Mouse (Mus musculus) midbrain, embryonic 11.5 days (tissue): ENCODE results near the gene Rhof. TPM values are rescaled to one million over a fixed set of nuclear protein-coding genes. Genes with fewer than 3 reads are reported as not detected.

Experiments used
- ATAC-seq: fragments of 200-750 bp; cut with Nextera tagmentation; 2 replicates; pipeline ENCODE4 v1.8.0; 2017; ENCODE audit warnings: moderate TSS enrichment, moderate library complexity; ENCODE audit not compliant: low FRiP score
- DNase-seq: peaks from one replicate; pipeline ENCODE4 v3.0.0; 2015; ENCODE audit warnings: low spot score; ENCODE audit errors: missing footprints
- H3K27ac ChIP-seq: fragments of 300-500 bp; sonication (generic); 2 replicates; pipeline ENCODE4 v1.5.1; 2014; ENCODE audit warnings: low read depth, low read length
- H3K27me3 ChIP-seq: fragments of 300-500 bp; sonication (generic); 2 replicates; pipeline ENCODE4 v1.6.1; 2014; ENCODE audit warnings: mild to moderate bottlenecking, low read length, moderate library complexity, mixed read lengths; ENCODE audit not compliant: control insufficient read depth, insufficient read depth
- H3K36me3 ChIP-seq: fragments of 300-500 bp; sonication (generic); 2 replicates; pipeline ENCODE4 v1.6.1; 2014; ENCODE audit warnings: mild to moderate bottlenecking, low read length, moderate library complexity, mixed read lengths; ENCODE audit not compliant: control insufficient read depth, insufficient read depth
- H3K4me1 ChIP-seq: fragments of 300-500 bp; sonication (generic); 2 replicates; pipeline ENCODE4 v1.6.1; 2014; ENCODE audit warnings: low read length; ENCODE audit not compliant: control insufficient read depth, insufficient read depth
- H3K4me2 ChIP-seq: fragments of 300-500 bp; sonication (generic); 2 replicates; pipeline ENCODE4 v1.6.1; 2014; ENCODE audit warnings: mild to moderate bottlenecking, moderate library complexity
- H3K4me3 ChIP-seq: fragments of 300-500 bp; sonication (generic); 2 replicates; pipeline ENCODE4 v1.5.1; 2014; ENCODE audit warnings: low read depth, low read length
- H3K9ac ChIP-seq: fragments of 300-500 bp; sonication (generic); 2 replicates; pipeline ENCODE4 v1.6.1; 2014; ENCODE audit warnings: low read length
- H3K9me3 ChIP-seq: fragments of 300-500 bp; sonication (generic); 2 replicates; pipeline ENCODE4 v1.6.1; 2016; ENCODE audit warnings: low read length; ENCODE audit not compliant: control insufficient read depth
- whole genome bisulfite sequencing: fragments of 180-500 bp; shearing (Covaris S2); extraction: QIAGEN DNeasy Blood & Tissue Kit; methylation state at CpG from one replicate; pipeline ENCODE4 v1.1.7; 2014; 5-methylcytosine and 5-hydroxymethylcytosine counted together
- polyA plus RNA-seq: library from polyadenylated mRNA; unstranded; fragments of >200 nt; fragmentation: Nextera tagmentation; extraction: Ambion mirVana; gene quantifications from 2 replicates; pipeline ENCODE4 v1.2.1, GENCODE M21; 2014

Gene Rhof
- polyA plus RNA-seq, 1 experiment from 2014 or later, result 1.6 TPM

DNA sequence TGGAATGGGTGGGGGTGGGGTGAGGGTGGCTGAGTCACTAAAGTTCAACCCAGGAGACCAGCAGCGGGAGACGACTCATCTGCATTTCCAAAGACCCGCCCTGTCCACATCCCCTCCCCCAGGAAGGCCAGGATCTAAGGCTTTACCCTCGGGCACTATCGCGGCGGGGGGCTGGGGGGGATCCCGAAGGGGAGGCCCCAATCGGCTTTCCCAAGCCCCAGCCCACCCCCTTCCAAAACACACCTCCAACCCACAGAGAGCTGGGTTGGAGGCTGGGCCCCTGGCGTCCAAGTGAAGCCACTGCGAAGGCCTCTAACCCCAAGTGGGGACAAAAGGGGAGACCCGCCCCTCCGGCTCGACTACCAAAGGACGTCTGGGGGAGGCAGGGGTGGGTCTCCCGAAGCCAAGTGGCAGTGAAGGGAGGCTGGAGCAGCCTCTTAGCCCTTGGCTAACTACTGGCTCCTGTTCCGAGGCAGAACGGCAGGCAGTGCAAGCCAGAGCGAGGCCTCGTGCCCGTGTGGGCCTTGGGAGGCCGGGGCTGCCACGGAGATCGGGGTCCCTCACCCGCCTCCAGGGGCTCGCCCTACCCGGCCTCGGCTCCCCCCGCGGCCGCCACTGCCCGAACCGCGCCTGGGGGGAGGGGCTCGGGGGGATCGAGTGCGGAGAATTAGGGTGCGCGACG, 5.9 kb upstream of the Rhof start:
- no peaks in the 10 kb centered on the region for H3K9me3 ChIP-seq
- peak; percentile 77 for ATAC-seq

GRCm38 (mm10) chr5:123137910-123138229, 5.4 kb upstream of the Rhof start:
- Histone ChIP-seq H3K27ac (peak overlapping the region; percentile 100), H3K9me3 (no peaks in the 10 kb centered on the region), H3K9ac (peak overlapping the region; percentile 100), H3K4me3 (peak overlapping the region; percentile 95), H3K4me2 (peak overlapping the region; percentile 100), H3K27me3 (no peaks in the 10 kb centered on the region), H3K4me1 (peaks cover 47% of the 10 kb centered on the region), H3K36me3 (peaks cover 3% of the 10 kb centered on the region; the same call in 1 of the 2 replicates)
- no peak for ATAC-seq
- no peak for DNase-seq
- WGBS, result 0% methylated on average over 6 of the region's 6 CpGs

More for the DNA sequence above, 5.9 kb upstream of the Rhof start:
- H3K4me1 ChIP-seq, result peaks cover 45% of the 10 kb centered on the region
- peak; percentile 98 for DNase-seq
- H3K9ac ChIP-seq, result peak overlapping the region; percentile 100
- H3K4me3 ChIP-seq, result peak overlapping the region; percentile 95
- H3K27ac ChIP-seq, result peak overlapping the region; percentile 100
- H3K36me3 ChIP-seq, result peaks cover 3% of the 10 kb centered on the region; the same call in 1 of the 2 replicates
- no peaks in the 10 kb centered on the region for H3K27me3 ChIP-seq
- 1% methylated on average over 39 of the region's 40 CpGs for WGBS
- peak overlapping the region; percentile 100 for H3K4me2 ChIP-seq

- Histone ChIP-seq H3K4me1 (peaks cover 52% of the 10 kb centered on the region), H3K27ac (peak overlapping the region; percentile 100), H3K9ac (peak overlapping the region; percentile 100), H3K4me3 (peak overlapping the region; percentile 95), H3K9me3 (no peaks in the 10 kb centered on the region), H3K36me3 (peaks cover 3% of the 10 kb centered on the region; the same call in 1 of the 2 replicates), H3K4me2 (peak overlapping the region; percentile 100), H3K27me3 (no peaks in the 10 kb centered on the region)
- under 1% methylated on average over 20 of the region's 20 CpGs for WGBS
- DNase-seq (peak; percentile 97), ATAC-seq (no peak)
Observed at GRCm38 (mm10) chr5:123137044-123137909, 4.8 kb upstream of the Rhof start.

GRCm38 (mm10) chr5:123136361-123137043, 4.0 kb upstream of the Rhof start:
- H3K36me3 ChIP-seq, result peaks cover 3% of the 10 kb centered on the region; the same call in 1 of the 2 replicates
- H3K4me3 ChIP-seq, result peak overlapping the region; percentile 95
- peak overlapping the region; percentile 100 for H3K9ac ChIP-seq
- H3K27me3 ChIP-seq, result no peaks in the 10 kb centered on the region
- peaks cover 57% of the 10 kb centered on the region for H3K4me1 ChIP-seq
- peak overlapping the region; percentile 100 for H3K27ac ChIP-seq
- DNase-seq (peak; percentile 95), ATAC-seq (peak; percentile 28; the same call in 1 of the 2 replicates)
- H3K9me3 ChIP-seq, result no peaks in the 10 kb centered on the region
- under 1% methylated on average over 13 of the region's 13 CpGs for WGBS
- H3K4me2 ChIP-seq, result peak overlapping the region; percentile 100

- Histone ChIP-seq H3K27ac (peak overlapping the region; percentile 100), H3K9me3 (no peaks in the 10 kb centered on the region), H3K27me3 (no peaks in the 10 kb centered on the region), H3K36me3 (peaks cover 3% of the 10 kb centered on the region; the same call in 1 of the 2 replicates), H3K4me2 (peak overlapping the region; percentile 100), H3K9ac (peak overlapping the region; percentile 100), H3K4me3 (peak overlapping the region; percentile 95), H3K4me1 (peaks cover 57% of the 10 kb centered on the region)
- ATAC-seq (no peak), DNase-seq (peak; percentile 93)
- 3% methylated on average over 30 of the region's 30 CpGs for WGBS
Observed at GRCm38 (mm10) chr5:123135471-123136360, 3.2 kb upstream of the Rhof start.

DNA sequence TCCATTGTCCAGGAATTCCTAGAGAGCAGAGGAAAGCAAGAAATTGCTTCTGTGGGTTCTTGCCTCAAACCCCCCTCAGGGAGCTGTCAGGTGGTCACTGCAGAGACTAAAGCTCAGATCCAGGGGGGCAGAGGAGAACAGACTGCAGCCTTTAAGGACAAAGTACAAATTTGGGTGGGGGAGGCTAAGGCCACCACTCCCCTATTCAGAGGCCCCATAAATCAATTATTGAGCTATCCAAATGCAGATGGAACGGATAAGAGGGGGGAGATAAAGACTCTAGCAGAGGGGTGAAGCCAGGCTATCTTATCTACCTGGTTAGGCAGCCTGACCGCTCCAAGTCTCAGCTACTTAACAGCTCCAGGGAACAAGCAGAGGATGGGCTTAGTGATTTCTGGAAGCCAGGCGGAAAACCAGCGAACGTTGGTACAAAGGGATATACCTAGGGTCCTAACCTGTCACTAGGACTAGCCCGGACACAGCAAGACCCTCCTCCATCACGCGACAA, 2.4 kb upstream of the Rhof start:
- 21% methylated on average over 8 of the region's 8 CpGs for WGBS
- H3K9me3 ChIP-seq, result no peaks in the 10 kb centered on the region
- H3K4me2 ChIP-seq, result peak overlapping the region; percentile 100
- H3K27me3 ChIP-seq, result no peaks in the 10 kb centered on the region
- peaks cover 57% of the 10 kb centered on the region for H3K4me1 ChIP-seq
- H3K9ac ChIP-seq, result peak overlapping the region; percentile 100
- DNase-seq (peak; percentile 90), ATAC-seq (no peak)
- H3K27ac ChIP-seq, result no peak overlapping the region; the same call in 1 of the 2 replicates
- peak overlapping the region; percentile 95 for H3K4me3 ChIP-seq
- peaks cover 4% of the 10 kb centered on the region; the same call in 1 of the 2 replicates for H3K36me3 ChIP-seq

GRCm38 (mm10) chr5:123134186-123134874, 1.8 kb upstream of the Rhof start:
- WGBS, result 30% methylated on average over 13 of the region's 13 CpGs
- H3K27me3 ChIP-seq, result no peaks in the 10 kb centered on the region
- H3K9ac ChIP-seq, result peak overlapping the region; percentile 11; the same call in 1 of the 2 replicates
- H3K36me3 ChIP-seq, result peaks cover 6% of the 10 kb centered on the region; the same call in 1 of the 2 replicates
- H3K4me1 ChIP-seq, result peaks cover 57% of the 10 kb centered on the region
- no peak for DNase-seq
- peak overlapping the region; percentile 12; the same call in 1 of the 2 replicates for H3K27ac ChIP-seq
- peak overlapping the region; percentile 100 for H3K4me2 ChIP-seq
- no peak for ATAC-seq
- H3K9me3 ChIP-seq, result no peaks in the 10 kb centered on the region
- no peak overlapping the region for H3K4me3 ChIP-seq
